Mouse (Mus musculus): ENCODE results near the gene Nop10.

DNA sequence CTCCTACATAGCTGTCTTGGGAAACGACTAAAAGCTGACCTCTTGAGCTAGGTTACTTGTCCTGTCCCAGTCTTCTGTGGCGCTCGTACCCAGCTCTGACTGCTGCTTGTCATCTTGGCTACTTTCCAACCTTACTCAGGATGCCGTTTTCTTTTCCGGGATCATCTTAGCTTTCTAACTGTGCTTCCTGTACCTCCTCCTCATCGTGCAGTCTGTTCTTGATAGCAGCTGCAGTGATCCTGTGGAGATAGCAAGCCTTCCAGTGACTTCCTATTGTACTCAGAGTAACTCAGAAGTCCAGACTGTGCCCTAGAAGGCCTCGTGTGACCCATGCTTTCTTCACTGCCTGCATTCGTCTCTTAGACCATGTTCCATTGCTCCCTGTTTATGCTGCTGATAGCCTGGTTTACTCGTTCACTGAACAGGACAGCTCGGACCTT, 47.5 kb downstream of the Nop10 start:
- TF ChIP-seq CTCF (conservative IDR thresholded peaks at IDR 0.05; ENCODE audit: insufficient read depth, insufficient read length, low read depth, low read length) (no peak), POLR2A (IDR thresholded peaks at IDR 0.05; ENCODE audit: low read depth, low read length) (no peak)
